Mouse (Mus musculus) midbrain, embryonic 14.5 days (tissue): ENCODE results near the gene Ppp1r3f. TPM values are rescaled to one million over a fixed set of nuclear protein-coding genes. Genes with fewer than 3 reads are reported as not detected.

ENCODE experiments used
- ATAC-seq: fragments of 200-750 bp; cut with Nextera tagmentation; 2 replicates; pipeline ENCODE4 v1.8.0; 2017; ENCODE audit warnings: moderate number of reproducible peaks, moderate library complexity; ENCODE audit not compliant: low FRiP score, low TSS enrichment
- DNase-seq: peaks from one replicate; pipeline ENCODE4 v3.0.0-alpha.2; 2015
- H3K27ac ChIP-seq: fragments of 300-500 bp; sonication (generic); replicated peaks from 2 replicates; pipeline ENCODE4 v1.5.1; 2014; ENCODE audit warnings: mild to moderate bottlenecking, low read depth, low read length, moderate library complexity
- H3K27me3 ChIP-seq: fragments of 300-500 bp; sonication (generic); 2 replicates; pipeline ENCODE4 v1.6.1; 2014; ENCODE audit warnings: low read length, control low read depth, mixed read lengths; ENCODE audit not compliant: control insufficient read depth, insufficient read depth
- H3K36me3 ChIP-seq: fragments of 300-500 bp; sonication (generic); 2 replicates; pipeline ENCODE4 v1.6.1; 2014; ENCODE audit warnings: low read length, control low read depth; ENCODE audit not compliant: control insufficient read depth, insufficient read depth
- H3K4me1 ChIP-seq: fragments of 300-500 bp; sonication (generic); 2 replicates; pipeline ENCODE4 v1.6.1; 2014; ENCODE audit warnings: mild to moderate bottlenecking, antibody characterized with exemption, low read length, control low read depth; ENCODE audit not compliant: control insufficient read depth, insufficient read depth
- H3K4me2 ChIP-seq: fragments of 300-500 bp; sonication (generic); 2 replicates; pipeline ENCODE4 v1.6.1; 2014; ENCODE audit warnings: mild to moderate bottlenecking, low read length, moderate library complexity
- H3K4me3 ChIP-seq: fragments of 300-500 bp; sonication (generic); replicated peaks from 2 replicates; pipeline ENCODE4 v1.5.1; 2014; ENCODE audit warnings: low read depth, low read length
- H3K9ac ChIP-seq: fragments of 300-500 bp; sonication (generic); replicated peaks from 2 replicates; pipeline ENCODE4 v1.6.1; 2014; ENCODE audit warnings: mild to moderate bottlenecking, low read length, moderate library complexity
- H3K9me3 ChIP-seq: fragments of 300-500 bp; sonication (generic); 2 replicates; pipeline ENCODE4 v1.6.1; 2016; ENCODE audit warnings: low read length, control low read depth, mixed read lengths; ENCODE audit not compliant: control insufficient read depth
- WGBS: fragments of 180-500 bp; shearing (Covaris S2); extraction: QIAGEN DNeasy Blood & Tissue Kit; methylation state at CpG from one replicate; pipeline ENCODE4 v1.1.7; 2014; 5-methylcytosine and 5-hydroxymethylcytosine counted together
- polyA plus RNA-seq: library from polyadenylated mRNA; unstranded; fragments of >200 nt; fragmentation: Nextera tagmentation; extraction: Ambion mirVana; gene quantifications from 2 replicates; pipeline ENCODE4 v1.2.1, GENCODE M21; 2014

The Ppp1r3f gene
- polyA plus RNA-seq, 1 experiment from 2014 or later = 4.0 TPM

DNA sequence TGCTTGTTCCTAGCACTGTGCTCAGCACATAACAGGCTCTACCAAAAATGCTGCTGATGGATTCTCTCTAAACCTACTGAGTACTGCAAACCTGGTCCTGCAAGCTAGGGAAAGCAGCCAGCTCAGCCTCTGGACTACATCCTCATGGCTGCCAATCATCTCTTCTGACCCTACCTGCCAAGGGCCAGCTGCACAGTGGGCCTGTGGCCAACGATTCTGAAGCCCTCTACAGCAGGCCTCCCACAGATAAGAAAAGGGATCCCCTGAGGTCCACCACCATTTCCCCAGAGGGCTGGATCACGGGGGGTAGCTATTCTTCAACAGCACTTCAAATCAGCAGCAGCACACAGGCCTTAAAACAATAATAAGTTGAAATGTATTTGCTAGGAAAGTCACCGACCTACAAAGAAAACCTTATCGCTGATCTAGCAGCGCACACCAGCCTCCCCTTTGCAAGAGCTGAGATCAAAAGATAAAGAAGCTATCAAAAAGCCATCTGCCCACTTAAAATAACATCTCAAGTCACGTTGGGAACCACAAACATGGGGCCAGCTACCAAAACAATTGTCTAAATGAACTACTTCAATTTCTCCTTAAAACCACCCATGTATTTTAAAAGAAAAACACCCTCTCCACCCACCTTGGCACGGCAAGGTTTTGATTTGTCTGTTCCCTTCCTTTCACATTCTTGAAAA lies 3.5 kb downstream of the Ppp1r3f start:
- Histone ChIP-seq H3K4me2 (no peak overlapping the region), H3K9ac (no peak overlapping the region), H3K9me3 (no peaks in the 10 kb centered on the region), H3K27ac (no peak overlapping the region), H3K27me3 (no peaks in the 10 kb centered on the region), H3K4me1 (peaks cover 14% of the 10 kb centered on the region; the same call in 1 of the 2 replicates), H3K36me3 (no peaks in the 10 kb centered on the region), H3K4me3 (no peak overlapping the region)
- WGBS = 61% methylated on average over 7 of the region's 7 CpGs
- no peak for DNase-seq
- no peak for ATAC-seq

DNA sequence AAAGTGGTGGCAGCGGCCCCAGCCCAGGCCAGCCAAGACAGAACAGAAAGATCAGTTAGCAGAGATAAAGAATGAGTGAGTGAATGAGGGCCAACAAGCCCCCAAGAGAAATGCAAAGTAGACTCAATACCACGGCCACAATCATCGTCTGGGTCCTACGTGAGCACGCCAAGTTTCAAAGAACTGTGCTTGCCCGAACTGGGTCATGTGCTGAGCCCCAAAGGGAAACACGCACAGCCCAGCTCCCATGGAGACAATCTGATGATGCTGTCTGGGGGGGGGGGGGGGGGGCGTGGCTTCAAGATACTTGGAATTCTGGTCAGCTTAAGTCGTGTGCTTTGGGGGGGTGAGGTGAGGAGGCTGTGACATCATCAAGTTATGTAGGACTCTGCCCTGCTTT lies 6.6 kb downstream of the Ppp1r3f start:
- 0 out of 2 replicates have a peak, but pooled peaks cover 11% of the 10 kb centered on the region for H3K4me1 ChIP-seq
- H3K36me3 ChIP-seq = no peaks in the 10 kb centered on the region
- H3K27me3 ChIP-seq = no peaks in the 10 kb centered on the region
- H3K27ac ChIP-seq = no peak overlapping the region
- WGBS = 76% methylated on average over 8 of the region's 9 CpGs
- no peak overlapping the region for H3K4me3 ChIP-seq
- no peak; the same call in 1 of the 2 replicates for ATAC-seq
- H3K9me3 ChIP-seq = no peaks in the 10 kb centered on the region
- no peak overlapping the region for H3K4me2 ChIP-seq
- H3K9ac ChIP-seq = no peak overlapping the region
- no peak for DNase-seq

DNA sequence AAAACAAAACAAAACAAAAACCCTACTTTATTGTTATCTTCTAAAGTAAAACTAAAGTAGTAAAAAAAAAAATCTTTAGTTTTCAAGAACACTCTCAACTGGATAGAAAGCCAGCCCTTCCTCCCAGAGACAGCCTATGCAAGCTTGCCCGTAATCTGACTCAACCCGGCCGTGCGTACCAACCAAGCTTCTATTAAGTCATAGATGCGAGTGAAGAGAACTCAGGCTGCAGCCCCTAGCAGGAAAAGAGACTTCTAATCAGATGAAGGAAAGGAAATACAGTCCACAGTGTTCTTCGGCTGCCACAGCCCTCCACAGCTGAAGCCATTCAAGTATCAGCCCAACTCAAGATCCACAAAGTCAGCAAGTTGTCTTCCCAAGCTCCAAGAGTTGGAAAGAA lies 7.7 kb downstream of the Ppp1r3f start:
- Histone ChIP-seq H3K9me3 (no peaks in the 10 kb centered on the region), H3K4me3 (no peak overlapping the region), H3K36me3 (no peaks in the 10 kb centered on the region), H3K27me3 (no peaks in the 10 kb centered on the region), H3K9ac (no peak overlapping the region), H3K4me2 (no peak overlapping the region), H3K27ac (no peak overlapping the region), H3K4me1 (0 out of 2 replicates have a peak, but pooled peaks cover 8% of the 10 kb centered on the region)
- no peak for ATAC-seq
- WGBS = 91% methylated on average over 6 of the region's 6 CpGs
- DNase-seq = no peak

DNA sequence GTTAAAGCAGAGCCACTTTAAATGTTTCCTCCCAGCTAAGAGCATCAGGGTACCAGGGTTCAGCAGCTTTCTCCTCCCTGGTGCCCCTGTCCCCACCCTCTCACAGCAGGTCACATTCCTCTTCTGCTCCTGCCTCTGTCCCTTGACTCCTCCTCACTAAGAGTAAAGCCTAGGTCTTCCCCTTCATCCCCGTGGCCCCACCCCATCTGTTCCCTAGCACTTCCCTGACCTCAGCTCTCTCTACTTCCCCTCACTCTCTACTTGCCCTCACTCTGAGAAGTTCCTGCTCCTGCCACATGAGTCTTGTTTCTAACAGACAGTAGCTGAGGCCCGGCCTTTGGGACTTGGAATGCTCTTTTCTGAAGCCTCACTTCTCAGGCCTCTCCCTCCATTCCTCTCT lies 11.0 kb downstream of the Ppp1r3f start:
- no peak overlapping the region for H3K9ac ChIP-seq
- no peaks in the 10 kb centered on the region for H3K4me1 ChIP-seq
- WGBS = 18% methylated on average over 2 of the region's 2 CpGs
- DNase-seq (no peak), ATAC-seq (no peak)
- no peaks in the 10 kb centered on the region for H3K9me3 ChIP-seq
- H3K4me2 ChIP-seq = no peak overlapping the region
- no peaks in the 10 kb centered on the region for H3K27me3 ChIP-seq
- H3K27ac ChIP-seq = no peak overlapping the region
- no peaks in the 10 kb centered on the region for H3K36me3 ChIP-seq
- H3K4me3 ChIP-seq = no peak overlapping the region

DNA sequence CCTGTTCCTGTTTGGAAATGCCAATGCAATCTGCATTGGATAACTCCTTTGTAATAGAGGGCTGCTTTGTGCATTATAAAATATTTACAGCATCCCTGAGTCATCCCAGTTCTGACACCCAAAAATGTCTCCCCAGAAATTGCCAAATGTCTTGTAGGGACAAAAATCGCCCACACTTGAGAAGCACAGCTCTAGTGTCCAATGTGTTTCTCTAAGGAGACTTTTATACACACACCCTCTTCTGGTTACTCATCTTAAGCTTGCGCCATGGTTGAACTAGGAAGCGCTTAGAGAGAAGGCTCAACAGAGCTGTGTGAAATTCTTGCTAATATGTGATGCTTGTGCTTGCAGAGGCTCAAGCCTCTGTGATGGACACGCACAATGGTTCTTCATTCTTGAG lies 20.6 kb downstream of the Ppp1r3f start:
- DNase-seq = no peak
- Histone ChIP-seq H3K27ac (no peak overlapping the region), H3K4me2 (no peak overlapping the region), H3K4me1 (no peaks in the 10 kb centered on the region), H3K9me3 (no peaks in the 10 kb centered on the region), H3K36me3 (no peaks in the 10 kb centered on the region), H3K9ac (no peak overlapping the region), H3K4me3 (no peak overlapping the region), H3K27me3 (no peaks in the 10 kb centered on the region)
- no peak for ATAC-seq
- 92% methylated on average over 4 of the region's 4 CpGs for WGBS

DNA sequence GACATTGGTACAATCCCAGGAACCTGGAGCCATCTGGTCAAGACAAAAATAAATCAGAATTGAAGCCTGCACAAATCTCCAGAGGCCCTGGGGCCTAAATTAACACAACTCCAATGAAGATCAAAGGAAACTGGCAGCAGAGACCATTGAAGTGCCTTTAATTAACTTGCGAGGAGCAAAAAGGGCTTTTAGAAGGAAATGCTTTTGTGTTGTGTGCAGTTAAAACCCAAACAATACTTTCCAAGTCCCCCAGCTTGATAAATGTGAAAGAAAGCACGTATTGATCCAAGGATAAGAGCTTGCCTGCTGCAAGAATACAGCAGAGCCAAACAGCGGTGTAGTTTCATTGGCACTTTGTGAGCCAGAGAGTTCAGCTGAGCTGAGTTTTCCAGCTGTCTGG lies 49.1 kb downstream of the Ppp1r3f start:
- DNase-seq = peak; percentile 20
- no peak overlapping the region for H3K4me3 ChIP-seq
- WGBS = 34% methylated on average over 3 of the region's 3 CpGs

More for the DNA sequence above, 49.1 kb downstream of the Ppp1r3f start:
- no peak for ATAC-seq
- Histone ChIP-seq H3K27ac (no peak overlapping the region), H3K4me2 (no peak overlapping the region), H3K4me1 (no peaks in the 10 kb centered on the region), H3K9ac (no peak overlapping the region), H3K36me3 (no peaks in the 10 kb centered on the region), H3K27me3 (no peaks in the 10 kb centered on the region), H3K9me3 (no peaks in the 10 kb centered on the region)

Other genes with a start within 250 kb of the Ppp1r3f start
- gene Usp27x, start 198.5 kb downstream of the Ppp1r3f start, polyA plus RNA-seq = 0.86 and 1.3 TPM in 2 replicates
- 0.58 TPM in 1 of 2 replicates, not detected in the other for gene Foxp3, start 639 bp downstream of the Ppp1r3f start, polyA plus RNA-seq
- gene Ccdc22, start 31.2 kb upstream of the Ppp1r3f start, polyA plus RNA-seq = 29.8 and 30.1 TPM in 2 replicates
- gene Cacna1f, start 32.8 kb upstream of the Ppp1r3f start, polyA plus RNA-seq = 0.04 TPM in 1 of 2 replicates, not detected in the other
- 81.7 and 125 TPM in 2 replicates for gene Syp, start 64.2 kb upstream of the Ppp1r3f start, polyA plus RNA-seq
- 0.89 and 1.4 TPM in 2 replicates for gene Prickle3, start 83.0 kb upstream of the Ppp1r3f start, polyA plus RNA-seq
- gene Plp2, start 97.1 kb upstream of the Ppp1r3f start, polyA plus RNA-seq = 11.2 and 22.4 TPM in 2 replicates
- gene Magix, start 107.0 kb upstream of the Ppp1r3f start, polyA plus RNA-seq = 0.16 TPM in 2 replicates
- gene Gpkow, start 122.8 kb upstream of the Ppp1r3f start, polyA plus RNA-seq = 39.3 and 53.8 TPM in 2 replicates
- gene Wdr45, start 140.1 kb upstream of the Ppp1r3f start, polyA plus RNA-seq = 23.9 and 29.5 TPM in 2 replicates
- gene Gm45208, start 148.0 kb upstream of the Ppp1r3f start, polyA plus RNA-seq = not detected in 2 replicates
- 126 and 144 TPM in 2 replicates for gene Praf2, start 154.2 kb upstream of the Ppp1r3f start, polyA plus RNA-seq
- 72.2 and 73.0 TPM in 2 replicates for gene Ccdc120, start 176.6 kb upstream of the Ppp1r3f start, polyA plus RNA-seq
- 21.7 and 21.8 TPM in 2 replicates for gene Tfe3, start 188.3 kb upstream of the Ppp1r3f start, polyA plus RNA-seq
- gene Gripap1, start 215.5 kb upstream of the Ppp1r3f start, polyA plus RNA-seq = 56.0 and 56.6 TPM in 2 replicates
- gene Kcnd1, start 248.0 kb upstream of the Ppp1r3f start, polyA plus RNA-seq = 1.7 and 2.3 TPM in 2 replicates